9 mouse cellular contexts compared by ENCODE assay signal in genomic region chr7:114151036-114151780, GRCm38 (mm10). TPM values are rescaled to one million over a fixed set of nuclear protein-coding genes. Genes with fewer than 3 reads are reported as not detected.
A peak's percentile ranks its signal among the peaks of the same experiment; 100 is the strongest.
DNase-seq lines count a peak whose midpoint lies in the region; ATAC-seq lines count a peak whose summit lies in the region.
"Had no signal": no experiment of that assay in that cellular context is flagged by ENCODE, and none has a peak within 500 bp of the region (broad histone marks: within the 10 kb centered on the region; RNA-seq: fewer than 3 reads in every experiment).

No protein-coding gene starts in this region.

- no peak for ATAC-seq in forebrain, embryonic 12.5 days (ENCODE audit: low FRiP score)
- peak; percentile 97 for ATAC-seq in frontal cortex, adult (ENCODE audit: low TSS enrichment)

- H3K4me2 ChIP-seq in forebrain, embryonic 12.5 days, result no peak overlapping the region

- 0 out of 2 replicates have a peak overlapping the region, but pooled peaks have one; percentile 13 for H3K27ac ChIP-seq in forebrain, embryonic 12.5 days
- no peak overlapping the region for H3K27ac ChIP-seq in forebrain, embryonic 10.5 days

- H3K9me3 ChIP-seq in forebrain, embryonic 12.5 days, result peaks cover 6% of the 10 kb centered on the region; the same call in 1 of the 2 replicates
- H3K9me3 ChIP-seq in forebrain, embryonic 10.5 days, result peaks cover 5% of the 10 kb centered on the region; the same call in 1 of the 2 replicates

- 91% methylated on average over 5 of the region's 5 CpGs for WGBS in forebrain, embryonic 12.5 days
- WGBS in forebrain, embryonic 10.5 days, result 96% methylated on average over 5 of the region's 5 CpGs

- no peak for DNase-seq in forebrain, embryonic 10.5 days (ENCODE audit: extremely low spot score, low spot score)
- DNase-seq in layer of hippocampus, postnatal 25 days (ENCODE audit: extremely low spot score in 1 of 2, low spot score in 1 of 2), result peak; percentile 33
- peak; percentile 78 for DNase-seq in right cerebral cortex, adult 18-20 months
- no peak for DNase-seq in lung, postnatal 14 days
- no peak for DNase-seq in cerebellum, postnatal 14 days
- no peak for DNase-seq in gastrocnemius, postnatal 4 days (ENCODE audit: low spot score in 2 of 2)
- DNase-seq: cerebellum, adult 8-10 months had no signal

- no peaks in the 10 kb centered on the region for H3K27me3 ChIP-seq in forebrain, embryonic 12.5 days
- no peaks in the 10 kb centered on the region for H3K27me3 ChIP-seq in forebrain, embryonic 10.5 days (ENCODE audit: poor library complexity, severe bottlenecking)

- H3K9ac ChIP-seq in forebrain, embryonic 12.5 days, result no peak overlapping the region

- H3K4me3 ChIP-seq in forebrain, embryonic 12.5 days (replicated peaks), result no peak overlapping the region
- no peak overlapping the region for H3K4me3 ChIP-seq in forebrain, embryonic 10.5 days

- no peaks in the 10 kb centered on the region for H3K36me3 ChIP-seq in forebrain, embryonic 12.5 days (replicated peaks)
- H3K36me3 ChIP-seq in forebrain, embryonic 10.5 days (replicated peaks), result no peaks in the 10 kb centered on the region

- H3K4me1 ChIP-seq in forebrain, embryonic 12.5 days, result peaks cover 5% of the 10 kb centered on the region; the same call in 1 of the 2 replicates
- H3K4me1 ChIP-seq in forebrain, embryonic 10.5 days, result peaks cover 5% of the 10 kb centered on the region; the same call in 1 of the 2 replicates

RNA-seq across cellular contexts. Expression of gene Rras2, which starts 33.6 kb away (rescaled TPM):
- 22.8 and 23.6 TPM in 2 replicates for polyA plus RNA-seq in forebrain, embryonic 12.5 days (2016; fragmentation: Nextera tagmentation; extraction: Ambion mirVana)
- 23.7 and 27.3 TPM in 2 replicates for polyA plus RNA-seq in forebrain, embryonic 10.5 days (2016; fragmentation: Nextera tagmentation; extraction: Ambion mirVana)
- total RNA-seq in layer of hippocampus, postnatal 25 days (2021), result 10 to 100 TPM; 34.6 to 36.9 TPM
- 10 to 100 TPM; 35.9 to 36.5 TPM for total RNA-seq in gastrocnemius, postnatal 4 days (2021)

Comparison
In these comparisons a context has a peak if more than half of its experiments do, and no peak if none do; other contexts are left out.
1. DNase-seq: peak in layer of hippocampus, postnatal 25 days (2 of 2) and right cerebral cortex, adult 18-20 months (single experiment); none in forebrain, embryonic 10.5 days (single experiment), lung, postnatal 14 days (single experiment), cerebellum, postnatal 14 days (0 of 2) and gastrocnemius, postnatal 4 days (0 of 2).